Mouse (Mus musculus): Measurements from ENCODE around the gene Nhsl1. TPM values are rescaled to one million over a fixed set of nuclear protein-coding genes. Genes with fewer than 3 reads are reported as not detected.

Nhsl1 gene
- polyA plus RNA-seq, 1 experiment, result 3.0 TPM

DNA sequence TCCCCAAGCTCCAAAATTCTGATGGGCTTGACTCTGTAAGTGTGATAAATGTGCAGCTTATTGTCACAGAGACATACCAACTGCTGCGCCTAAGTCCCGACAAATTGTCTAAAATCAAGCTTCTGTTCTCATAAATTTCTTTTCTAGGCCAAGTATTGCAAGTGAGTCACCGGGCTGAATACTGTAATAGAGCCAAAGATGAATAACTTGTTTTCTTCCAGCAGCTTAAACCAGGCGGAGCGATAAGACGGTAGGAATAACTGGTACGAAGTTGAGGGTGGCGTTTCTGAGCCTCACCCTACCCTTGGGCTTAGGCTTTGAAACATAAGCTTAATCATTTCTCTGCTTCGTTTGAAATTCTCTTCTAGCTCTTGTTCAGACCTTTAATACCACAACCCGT, 162.1 kb downstream of the Nhsl1 start:
- no peaks in the 10 kb centered on the region for H3K36me3 ChIP-seq (ENCODE audit: control insufficient read depth, insufficient read depth)
- no peak overlapping the region for H3K4me3 ChIP-seq (ENCODE audit: insufficient read depth, poor library complexity, severe bottlenecking)
- no peaks in the 10 kb centered on the region for H3K27me3 ChIP-seq (ENCODE audit: control insufficient read depth, insufficient read depth, insufficient read length)
- H3K79me3 ChIP-seq (ENCODE audit: low read depth), result peaks cover 5% of the 10 kb centered on the region
- TF ChIP-seq MYOD1 (IDR thresholded peaks at IDR 0.05; ENCODE audit: control insufficient read depth, insufficient read length, low read depth), result no peak
- TF ChIP-seq MYOG (IDR thresholded peaks at IDR 0.05; ENCODE audit: control insufficient read depth, extremely low read depth, insufficient read length), result no peak
- no peak for TF ChIP-seq CEBPB (IDR thresholded peaks at IDR 0.05; ENCODE audit: low read depth)
- no peak for TF ChIP-seq USF1 (IDR thresholded peaks at IDR 0.05; ENCODE audit: low read depth)
- no peak for TF ChIP-seq CTCF (IDR thresholded peaks at IDR 0.05; ENCODE audit: control insufficient read depth, insufficient read depth, insufficient read length)
- no peak for TF ChIP-seq MAX (IDR thresholded peaks at IDR 0.05)
- TF ChIP-seq FOSL1 (IDR thresholded peaks at IDR 0.05; ENCODE audit: insufficient read depth, low read length, poor library complexity, severe bottlenecking), result no peak
- H3ac ChIP-seq (ENCODE audit: control insufficient read depth, insufficient read length, low read depth), result no peak overlapping the region
- H3K79me2 ChIP-seq (ENCODE audit: control insufficient read depth, insufficient read depth), result no peaks in the 10 kb centered on the region

DNA sequence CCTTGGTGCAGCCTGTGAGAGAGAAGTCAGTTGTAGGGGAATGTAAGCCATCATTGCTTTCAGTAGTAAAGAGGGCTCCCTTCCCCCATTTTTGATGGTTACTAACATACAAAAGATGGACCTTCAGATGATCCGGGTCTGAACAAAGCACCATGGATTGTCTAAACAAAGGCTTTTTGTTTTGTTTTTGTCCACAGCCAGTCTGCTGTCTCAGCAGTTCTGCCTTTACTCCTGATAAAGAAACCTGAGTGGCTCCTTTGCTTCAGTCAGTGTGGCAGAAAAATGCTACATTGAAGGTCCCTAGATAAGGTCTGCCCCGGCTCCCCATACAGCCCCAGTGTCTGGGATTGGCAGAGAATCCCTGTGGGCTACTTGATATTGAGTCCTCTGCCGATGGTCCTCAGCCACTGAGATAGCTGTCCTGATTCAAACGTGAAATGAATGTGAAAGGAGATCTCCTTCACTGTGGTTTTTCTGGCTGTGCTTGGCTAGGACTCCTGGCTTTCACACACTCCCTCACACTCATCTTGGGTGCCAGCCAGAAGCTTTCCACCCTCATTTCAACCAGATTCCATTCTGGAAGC, 163.9 kb downstream of the Nhsl1 start:
- Histone ChIP-seq H3K79me2 (ENCODE audit: control insufficient read depth, insufficient read depth) (no peaks in the 10 kb centered on the region), H3ac (ENCODE audit: control insufficient read depth, insufficient read length, low read depth) (no peak overlapping the region), H3K27me3 (ENCODE audit: control insufficient read depth, insufficient read depth, insufficient read length) (no peaks in the 10 kb centered on the region), H3K36me3 (ENCODE audit: control insufficient read depth, insufficient read depth) (no peaks in the 10 kb centered on the region), H3K79me3 (ENCODE audit: low read depth) (peaks cover 4% of the 10 kb centered on the region), H3K4me3 (ENCODE audit: insufficient read depth, poor library complexity, severe bottlenecking) (no peak overlapping the region)
- no peak for TF ChIP-seq MYOD1 (IDR thresholded peaks at IDR 0.05; ENCODE audit: control insufficient read depth, insufficient read length, low read depth)
- TF ChIP-seq MYOG (IDR thresholded peaks at IDR 0.05; ENCODE audit: control insufficient read depth, extremely low read depth, insufficient read length), result no peak
- TF ChIP-seq FOSL1 (IDR thresholded peaks at IDR 0.05; ENCODE audit: insufficient read depth, low read length, poor library complexity, severe bottlenecking), result no peak
- TF ChIP-seq CTCF (IDR thresholded peaks at IDR 0.05; ENCODE audit: control insufficient read depth, insufficient read depth, insufficient read length), result no peak
- TF ChIP-seq CEBPB (IDR thresholded peaks at IDR 0.05; ENCODE audit: low read depth), result no peak
- no peak for TF ChIP-seq USF1 (IDR thresholded peaks at IDR 0.05; ENCODE audit: low read depth)
- TF ChIP-seq MAX (IDR thresholded peaks at IDR 0.05), result no peak

DNA sequence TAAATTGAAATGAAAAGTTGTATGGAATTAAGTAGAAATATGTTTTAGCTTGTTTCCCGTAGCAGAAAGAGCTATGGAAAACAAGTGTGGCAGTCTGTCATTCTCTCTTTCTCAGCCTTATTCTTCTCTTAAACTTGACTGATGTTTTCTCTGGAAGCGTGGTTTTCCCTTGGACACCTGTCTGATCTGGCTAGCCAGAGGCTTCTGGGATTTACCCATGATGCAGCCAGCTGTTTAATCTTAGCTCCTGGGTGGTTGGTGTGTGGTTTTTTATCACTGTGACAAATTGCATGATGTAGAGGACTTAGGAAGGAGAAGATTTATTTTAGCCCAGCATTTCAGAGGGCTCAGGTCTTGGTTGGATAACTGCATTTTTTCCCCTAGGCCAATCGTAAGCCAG, 164.9 kb downstream of the Nhsl1 start:
- no peaks in the 10 kb centered on the region for H3K27me3 ChIP-seq (ENCODE audit: control insufficient read depth, insufficient read depth, insufficient read length)
- H3K4me3 ChIP-seq (ENCODE audit: insufficient read depth, poor library complexity, severe bottlenecking), result no peak overlapping the region
- peaks cover 4% of the 10 kb centered on the region for H3K79me3 ChIP-seq (ENCODE audit: low read depth)
- no peak for TF ChIP-seq CTCF (IDR thresholded peaks at IDR 0.05; ENCODE audit: control insufficient read depth, insufficient read depth, insufficient read length)
- peak; percentile 54 for TF ChIP-seq MYOD1 (IDR thresholded peaks at IDR 0.05; ENCODE audit: control insufficient read depth, insufficient read length, low read depth)
- no peaks in the 10 kb centered on the region for H3K36me3 ChIP-seq (ENCODE audit: control insufficient read depth, insufficient read depth)
- H3ac ChIP-seq (ENCODE audit: control insufficient read depth, insufficient read length, low read depth), result no peak overlapping the region
- H3K79me2 ChIP-seq (ENCODE audit: control insufficient read depth, insufficient read depth), result no peaks in the 10 kb centered on the region

DNA sequence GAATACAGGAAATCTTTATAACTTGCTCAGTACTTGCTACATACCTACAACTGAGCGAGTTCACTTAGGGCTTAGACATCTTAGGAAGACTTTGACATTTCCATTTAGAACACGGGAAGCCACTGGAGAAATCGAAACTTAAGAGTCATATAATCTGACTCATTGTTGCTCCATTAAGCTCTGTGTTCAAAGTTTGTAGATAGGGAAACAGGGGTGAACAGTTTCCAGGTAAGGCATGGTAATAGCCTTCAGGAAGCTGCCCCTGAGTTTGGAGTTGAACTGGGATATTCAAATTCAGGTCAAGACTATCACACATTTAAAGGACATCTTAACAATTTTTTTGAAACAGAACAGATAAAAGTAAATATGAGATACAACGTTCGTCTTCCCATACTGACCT, 165.9 kb downstream of the Nhsl1 start:
- no peak for TF ChIP-seq MYOG (IDR thresholded peaks at IDR 0.05; ENCODE audit: control insufficient read depth, extremely low read depth, insufficient read length)
- no peak for TF ChIP-seq FOSL1 (IDR thresholded peaks at IDR 0.05; ENCODE audit: insufficient read depth, low read length, poor library complexity, severe bottlenecking)
- TF ChIP-seq CTCF (IDR thresholded peaks at IDR 0.05; ENCODE audit: control insufficient read depth, insufficient read depth, insufficient read length), result no peak
- TF ChIP-seq USF1 (IDR thresholded peaks at IDR 0.05; ENCODE audit: low read depth), result no peak
- TF ChIP-seq MYOD1 (IDR thresholded peaks at IDR 0.05; ENCODE audit: control insufficient read depth, insufficient read length, low read depth), result no peak
- no peak for TF ChIP-seq MAX (IDR thresholded peaks at IDR 0.05)
- TF ChIP-seq CEBPB (IDR thresholded peaks at IDR 0.05; ENCODE audit: low read depth), result no peak
- no peak overlapping the region for H3K4me3 ChIP-seq (ENCODE audit: insufficient read depth, poor library complexity, severe bottlenecking)
- H3K36me3 ChIP-seq (ENCODE audit: control insufficient read depth, insufficient read depth), result no peaks in the 10 kb centered on the region
- H3K79me2 ChIP-seq (ENCODE audit: control insufficient read depth, insufficient read depth), result no peaks in the 10 kb centered on the region
- H3K27me3 ChIP-seq (ENCODE audit: control insufficient read depth, insufficient read depth, insufficient read length), result no peaks in the 10 kb centered on the region
- H3ac ChIP-seq (ENCODE audit: control insufficient read depth, insufficient read length, low read depth), result no peak overlapping the region
- peaks cover 2% of the 10 kb centered on the region for H3K79me3 ChIP-seq (ENCODE audit: low read depth)

DNA sequence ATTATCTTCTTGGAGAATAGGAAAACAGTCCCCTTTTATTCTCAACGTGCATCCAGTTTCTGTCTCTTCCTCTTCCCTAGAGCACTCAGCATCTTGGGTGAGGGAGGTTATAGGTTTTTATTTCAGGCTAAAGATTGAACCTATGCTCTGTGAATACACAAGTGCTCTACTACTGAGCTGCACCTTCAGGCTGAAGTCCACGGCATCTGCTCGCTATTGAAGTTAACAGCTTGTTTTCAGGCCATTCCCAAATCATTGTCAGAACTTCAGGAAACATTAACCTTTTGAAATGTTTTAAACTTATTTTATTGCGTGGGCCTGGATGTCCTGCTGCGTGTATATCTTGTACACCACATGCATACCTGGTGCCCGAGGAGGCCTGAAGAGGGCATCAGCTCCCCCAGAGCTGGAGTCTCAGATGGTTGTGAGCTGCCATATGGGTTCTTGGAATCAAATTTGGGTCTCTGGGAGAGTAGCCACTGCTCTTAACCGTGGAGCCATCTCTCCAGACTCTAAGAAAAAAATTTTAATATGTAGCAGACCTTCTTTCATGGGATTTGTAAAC, 169.5 kb downstream of the Nhsl1 start:
- no peaks in the 10 kb centered on the region for H3K27me3 ChIP-seq (ENCODE audit: control insufficient read depth, insufficient read depth, insufficient read length)
- no peak overlapping the region for H3K4me3 ChIP-seq (ENCODE audit: insufficient read depth, poor library complexity, severe bottlenecking)
- H3K79me2 ChIP-seq (ENCODE audit: control insufficient read depth, insufficient read depth), result no peaks in the 10 kb centered on the region
- TF ChIP-seq USF1 (IDR thresholded peaks at IDR 0.05; ENCODE audit: low read depth), result no peak
- no peak for TF ChIP-seq CEBPB (IDR thresholded peaks at IDR 0.05; ENCODE audit: low read depth)
- TF ChIP-seq MYOG (IDR thresholded peaks at IDR 0.05; ENCODE audit: control insufficient read depth, extremely low read depth, insufficient read length), result no peak
- peaks cover 2% of the 10 kb centered on the region for H3K79me3 ChIP-seq (ENCODE audit: low read depth)
- H3ac ChIP-seq (ENCODE audit: control insufficient read depth, insufficient read length, low read depth), result no peak overlapping the region
- no peaks in the 10 kb centered on the region for H3K36me3 ChIP-seq (ENCODE audit: control insufficient read depth, insufficient read depth)

DNA sequence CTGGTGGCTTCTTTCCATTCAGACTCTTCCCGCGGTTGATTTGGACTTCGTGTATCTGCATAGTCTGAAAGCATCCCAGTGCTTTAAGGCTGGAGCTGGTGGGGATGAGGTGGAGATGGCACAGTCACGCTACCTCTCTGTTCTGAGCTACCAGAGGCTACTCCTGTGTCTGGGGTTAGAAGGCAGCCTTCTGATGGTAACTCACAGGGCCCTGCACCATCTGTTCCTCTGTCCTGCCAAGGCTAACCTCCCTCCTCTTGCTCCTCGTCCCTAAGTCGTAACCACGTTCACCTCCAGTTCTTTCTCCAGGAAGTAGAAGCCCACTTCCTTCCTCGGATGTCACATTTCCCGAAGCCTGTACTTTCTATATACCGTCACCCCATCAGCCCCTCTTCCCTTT, 171.2 kb downstream of the Nhsl1 start:
- H3ac ChIP-seq (ENCODE audit: control insufficient read depth, insufficient read length, low read depth), result no peak overlapping the region
- H3K36me3 ChIP-seq (ENCODE audit: control insufficient read depth, insufficient read depth), result no peaks in the 10 kb centered on the region
- no peak for TF ChIP-seq MYOG (IDR thresholded peaks at IDR 0.05; ENCODE audit: control insufficient read depth, extremely low read depth, insufficient read length)
- no peak for TF ChIP-seq MYOD1 (IDR thresholded peaks at IDR 0.05; ENCODE audit: control insufficient read depth, insufficient read length, low read depth)
- no peak for TF ChIP-seq CEBPB (IDR thresholded peaks at IDR 0.05; ENCODE audit: low read depth)
- no peak for TF ChIP-seq MAX (IDR thresholded peaks at IDR 0.05)
- TF ChIP-seq FOSL1 (IDR thresholded peaks at IDR 0.05; ENCODE audit: insufficient read depth, low read length, poor library complexity, severe bottlenecking), result no peak
- TF ChIP-seq USF1 (IDR thresholded peaks at IDR 0.05; ENCODE audit: low read depth), result no peak
- TF ChIP-seq CTCF (IDR thresholded peaks at IDR 0.05; ENCODE audit: control insufficient read depth, insufficient read depth, insufficient read length), result no peak
- H3K4me3 ChIP-seq (ENCODE audit: insufficient read depth, poor library complexity, severe bottlenecking), result no peak overlapping the region
- H3K79me2 ChIP-seq (ENCODE audit: control insufficient read depth, insufficient read depth), result no peaks in the 10 kb centered on the region
- no peaks in the 10 kb centered on the region for H3K27me3 ChIP-seq (ENCODE audit: control insufficient read depth, insufficient read depth, insufficient read length)
- no peaks in the 10 kb centered on the region for H3K79me3 ChIP-seq (ENCODE audit: low read depth)

Measured in C2C12 (cell line).